Mouse (Mus musculus): ENCODE measurements around the gene Ihh.

DNA sequence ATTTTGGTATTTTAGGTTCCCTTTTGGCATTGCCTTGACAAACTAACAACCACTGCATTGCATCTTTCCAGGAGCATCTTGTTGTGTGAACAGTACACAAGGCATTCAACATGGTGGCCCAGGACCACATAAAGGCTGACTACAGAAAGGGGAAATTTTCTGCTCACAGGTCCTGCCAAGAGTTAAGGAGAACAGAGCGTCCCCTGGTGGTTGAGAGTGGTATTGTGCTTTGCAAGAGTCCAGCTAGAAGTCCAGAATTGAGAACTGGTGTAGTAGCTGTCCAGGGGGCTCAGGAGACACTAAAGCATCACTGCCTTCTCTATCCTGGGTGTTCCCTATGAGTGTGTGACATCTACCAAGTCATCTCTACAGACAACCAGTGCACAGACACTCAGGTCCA lies 49.0 kb upstream of the Ihh start:
- TF ChIP-seq GATA1 (IDR thresholded peaks at IDR 0.05; ENCODE audit: borderline replicate concordance, low read length) (no peak), FLI1 (IDR thresholded peaks at IDR 0.05; ENCODE audit: low read length) (no peak)
